Mouse (Mus musculus) heart, embryonic 10.5 days (tissue): ENCODE measurements around the gene Htra3. TPM values are rescaled to one million over a fixed set of nuclear protein-coding genes. Genes with fewer than 3 reads are reported as not detected.
A peak's percentile ranks its signal among the peaks of the same experiment; 100 is the strongest.

ENCODE experiments used
- DNase-seq: peaks from one replicate; pipeline ENCODE4 v3.0.0-alpha.2; 2017; ENCODE audit warnings: low spot score
- H3K27ac ChIP-seq: fragments of 300-500 bp; sonication (generic); 2 replicates; pipeline ENCODE4 v1.5.1; 2016; ENCODE audit warnings: mild to moderate bottlenecking
- H3K27me3 ChIP-seq: fragments of 300-500 bp; sonication (generic); 2 replicates; pipeline ENCODE4 v1.6.1; 2016; ENCODE audit warnings: mild to moderate bottlenecking; ENCODE audit not compliant: poor library complexity, insufficient read depth, severe bottlenecking
- H3K36me3 ChIP-seq: fragments of 300-500 bp; sonication (generic); 2 replicates; pipeline ENCODE4 v1.6.1; 2016; ENCODE audit warnings: mild to moderate bottlenecking, moderate library complexity
- H3K4me1 ChIP-seq: fragments of 300-500 bp; sonication (generic); 2 replicates; pipeline ENCODE4 v1.6.1; 2016; ENCODE audit warnings: mild to moderate bottlenecking
- H3K4me3 ChIP-seq: fragments of 300-500 bp; sonication (generic); 2 replicates; pipeline ENCODE4 v1.5.1; 2016; ENCODE audit warnings: mild to moderate bottlenecking, moderate library complexity
- H3K9me3 ChIP-seq: fragments of 300-500 bp; sonication (generic); 2 replicates; pipeline ENCODE4 v1.6.1; 2016; ENCODE audit warnings: mild to moderate bottlenecking, moderate library complexity
- WGBS: fragments of 180-500 bp; shearing (Covaris S2); methylation state at CpG from one replicate; pipeline ENCODE4 v1.1.7; 2016; 5-methylcytosine and 5-hydroxymethylcytosine counted together
- polyA plus RNA-seq: library from polyadenylated mRNA; unstranded; fragments of >200 nt; fragmentation: Nextera tagmentation; extraction: Ambion mirVana; gene quantifications from 2 replicates; pipeline ENCODE4 v1.2.1, GENCODE M21; 2016

Htra3 gene
- polyA plus RNA-seq, 1 experiment from 2014 or later: 7.2 TPM

DNA sequence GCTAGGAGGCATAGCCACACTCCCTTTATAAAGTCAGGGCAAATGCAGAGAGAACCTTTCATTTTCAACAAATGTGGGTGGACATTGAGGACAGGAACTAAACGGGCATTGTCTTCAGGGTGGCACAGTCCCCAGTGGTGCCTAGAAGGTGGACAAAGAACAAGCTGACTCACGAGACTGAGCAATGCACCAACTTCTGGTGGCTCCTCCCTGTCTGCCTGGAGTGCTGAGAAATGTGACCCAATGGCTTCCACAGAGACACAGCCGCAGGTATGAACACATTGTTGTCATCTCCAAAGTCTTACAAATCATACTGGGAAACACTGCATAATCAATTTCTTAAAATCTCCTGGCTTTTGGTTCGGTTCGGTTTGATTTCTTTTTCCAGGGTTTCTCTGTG is 37.9 kb upstream of the Htra3 start:
- H3K27ac ChIP-seq: no peak overlapping the region
- H3K27me3 ChIP-seq: peaks cover 30% of the 10 kb centered on the region; the same call in 1 of the 2 replicates
- WGBS: 83% methylated on average over 5 of the region's 5 CpGs
- no peak overlapping the region for H3K4me3 ChIP-seq
- H3K36me3 ChIP-seq: peaks cover 20% of the 10 kb centered on the region; the same call in 1 of the 2 replicates
- H3K9me3 ChIP-seq: no peaks in the 10 kb centered on the region
- peaks cover 28% of the 10 kb centered on the region for H3K4me1 ChIP-seq
- no peak for DNase-seq

DNA sequence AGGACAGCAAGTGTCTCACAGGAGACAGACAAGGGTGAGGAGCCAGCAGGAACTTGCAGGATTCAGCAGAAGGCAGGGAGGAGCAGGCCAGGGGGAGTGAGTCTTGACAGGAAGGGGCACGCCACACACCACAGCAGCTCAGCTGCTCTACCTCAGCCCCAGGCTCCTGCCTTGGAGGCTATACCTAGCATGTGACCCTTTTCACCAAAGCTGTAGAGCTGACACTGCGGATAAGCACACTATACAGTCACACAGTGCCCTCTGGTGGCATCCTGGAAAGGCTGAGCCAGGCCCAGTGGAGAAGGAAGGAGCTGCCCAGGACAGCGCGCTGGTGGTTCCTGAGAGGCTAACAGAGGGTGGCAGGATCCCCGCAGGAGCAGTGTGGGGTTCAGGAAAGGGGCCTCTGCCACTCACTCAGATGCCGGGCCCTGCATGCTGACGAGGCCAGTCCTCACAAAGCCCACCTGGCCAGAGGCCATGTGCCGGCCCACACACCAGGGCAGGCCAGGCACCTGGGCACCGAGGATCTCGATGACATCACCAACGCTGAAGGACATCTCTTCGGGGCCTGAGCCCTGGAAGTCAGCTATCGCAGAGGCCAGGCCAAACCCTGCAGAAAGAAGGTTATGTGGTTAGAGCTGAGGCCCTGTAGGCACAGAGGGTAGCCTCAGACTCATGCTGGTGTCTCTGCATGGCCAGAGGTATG is 34.2 kb upstream of the Htra3 start:
- Histone ChIP-seq H3K9me3 (no peaks in the 10 kb centered on the region), H3K27me3 (peaks cover 33% of the 10 kb centered on the region; the same call in 1 of the 2 replicates), H3K4me3 (no peak overlapping the region), H3K27ac (no peak overlapping the region), H3K36me3 (peaks cover 14% of the 10 kb centered on the region; the same call in 1 of the 2 replicates), H3K4me1 (peaks cover 11% of the 10 kb centered on the region)
- peak; percentile 90 for DNase-seq
- 51% methylated on average over 13 of the region's 13 CpGs for WGBS

DNA sequence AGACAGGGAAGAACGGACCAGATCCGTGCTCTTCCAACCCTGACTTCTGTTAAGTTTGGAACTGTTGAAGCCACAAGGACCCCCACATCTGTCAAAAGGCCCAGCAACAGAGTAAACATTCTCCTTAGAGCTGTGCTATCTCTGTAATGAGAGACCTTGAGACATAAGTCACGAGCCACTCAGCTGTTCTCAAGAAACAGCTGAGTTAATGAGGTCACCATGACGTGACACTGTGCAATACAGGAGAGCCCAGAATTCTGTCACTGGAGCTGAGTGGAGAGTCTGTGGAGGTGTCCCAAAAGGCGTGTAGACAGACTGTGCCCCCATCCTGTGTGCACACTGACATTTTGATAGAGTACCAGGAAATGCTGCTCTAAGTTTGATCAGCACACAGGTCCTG is 32.9 kb upstream of the Htra3 start:
- no peak overlapping the region for H3K27ac ChIP-seq
- H3K27me3 ChIP-seq: peaks cover 33% of the 10 kb centered on the region; the same call in 1 of the 2 replicates
- no peak for DNase-seq
- no peak overlapping the region for H3K4me3 ChIP-seq
- 53% methylated on average over 5 of the region's 5 CpGs for WGBS
- peaks cover 10% of the 10 kb centered on the region for H3K4me1 ChIP-seq
- H3K9me3 ChIP-seq: no peaks in the 10 kb centered on the region
- peaks cover 14% of the 10 kb centered on the region; the same call in 1 of the 2 replicates for H3K36me3 ChIP-seq

DNA sequence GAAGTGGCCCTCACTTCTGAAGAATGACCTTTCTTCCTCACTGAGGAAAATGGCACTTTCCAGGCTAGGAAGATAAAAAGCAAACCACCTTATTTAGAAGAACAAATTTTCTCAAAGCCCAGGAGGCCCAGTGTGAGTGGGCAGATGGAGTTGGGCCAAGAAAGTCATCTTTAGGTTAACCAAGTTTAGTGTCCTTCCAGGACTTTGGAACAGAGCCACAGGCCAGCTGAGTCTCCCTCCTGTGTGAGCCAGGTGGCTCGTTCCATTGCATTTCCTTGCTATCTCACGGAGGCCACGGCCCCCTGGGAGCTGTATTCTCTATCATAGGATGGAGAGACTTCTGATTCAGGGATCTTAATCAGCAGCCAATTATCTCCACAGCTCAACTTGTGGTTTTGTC is 31.3 kb upstream of the Htra3 start:
- no peaks in the 10 kb centered on the region for H3K9me3 ChIP-seq
- no peak overlapping the region for H3K27ac ChIP-seq
- peaks cover 16% of the 10 kb centered on the region; the same call in 1 of the 2 replicates for H3K36me3 ChIP-seq
- DNase-seq: no peak
- H3K4me1 ChIP-seq: peaks cover 10% of the 10 kb centered on the region
- H3K27me3 ChIP-seq: peaks cover 35% of the 10 kb centered on the region; the same call in 1 of the 2 replicates
- no peak overlapping the region for H3K4me3 ChIP-seq
- WGBS: 77% methylated on average over 3 of the region's 3 CpGs

DNA sequence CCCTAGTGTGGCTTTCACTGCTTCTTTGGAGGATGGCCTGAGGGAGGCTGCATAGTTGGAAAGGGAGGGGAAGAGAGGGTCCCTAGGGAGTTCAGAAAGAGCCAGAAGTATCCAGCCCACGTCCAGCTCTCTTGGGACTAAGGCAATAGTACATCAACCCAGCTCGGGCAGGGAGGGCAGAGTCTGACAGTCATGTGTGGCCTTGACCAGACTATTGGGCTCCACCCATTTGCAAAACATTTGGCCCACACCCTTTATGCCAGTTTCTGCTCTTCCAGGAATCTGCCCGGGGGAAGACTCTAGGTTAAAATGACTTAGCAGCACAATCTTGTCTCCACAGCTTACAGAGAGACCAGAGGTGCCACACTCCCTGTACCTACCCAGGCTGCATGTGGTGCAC is 30.9 kb upstream of the Htra3 start:
- H3K9me3 ChIP-seq: no peaks in the 10 kb centered on the region
- peaks cover 31% of the 10 kb centered on the region; the same call in 1 of the 2 replicates for H3K27me3 ChIP-seq
- DNase-seq: no peak
- 73% methylated on average over 3 of the region's 3 CpGs for WGBS
- peaks cover 16% of the 10 kb centered on the region; the same call in 1 of the 2 replicates for H3K36me3 ChIP-seq
- H3K27ac ChIP-seq: no peak overlapping the region
- H3K4me3 ChIP-seq: no peak overlapping the region
- H3K4me1 ChIP-seq: peaks cover 10% of the 10 kb centered on the region

DNA sequence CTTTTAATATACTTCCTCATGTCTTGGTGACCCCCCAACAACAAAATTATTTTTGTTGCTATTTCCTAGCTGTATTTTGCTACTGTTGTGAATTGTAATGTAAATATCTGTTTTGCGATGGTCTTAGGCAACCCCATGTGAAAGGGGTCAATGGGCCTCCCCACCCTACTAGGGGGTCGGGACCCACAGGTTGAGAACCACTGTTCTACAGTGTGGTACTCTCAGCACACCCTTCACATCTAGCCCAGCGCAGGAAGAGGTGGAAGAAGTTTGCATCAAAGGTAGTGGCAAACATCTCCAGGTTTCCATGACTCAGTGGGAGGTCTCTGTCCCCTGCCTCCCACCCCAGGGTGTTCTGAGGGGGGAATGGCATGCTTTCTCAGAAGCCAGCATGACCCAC is 25.8 kb upstream of the Htra3 start:
- no peak overlapping the region for H3K27ac ChIP-seq
- 79% methylated on average over 3 of the region's 3 CpGs for WGBS
- no peak overlapping the region for H3K4me3 ChIP-seq
- no peak for DNase-seq
- H3K36me3 ChIP-seq: peaks cover 17% of the 10 kb centered on the region; the same call in 1 of the 2 replicates
- H3K4me1 ChIP-seq: peaks cover 7% of the 10 kb centered on the region
- peaks cover 16% of the 10 kb centered on the region; the same call in 1 of the 2 replicates for H3K27me3 ChIP-seq
- H3K9me3 ChIP-seq: no peaks in the 10 kb centered on the region

DNA sequence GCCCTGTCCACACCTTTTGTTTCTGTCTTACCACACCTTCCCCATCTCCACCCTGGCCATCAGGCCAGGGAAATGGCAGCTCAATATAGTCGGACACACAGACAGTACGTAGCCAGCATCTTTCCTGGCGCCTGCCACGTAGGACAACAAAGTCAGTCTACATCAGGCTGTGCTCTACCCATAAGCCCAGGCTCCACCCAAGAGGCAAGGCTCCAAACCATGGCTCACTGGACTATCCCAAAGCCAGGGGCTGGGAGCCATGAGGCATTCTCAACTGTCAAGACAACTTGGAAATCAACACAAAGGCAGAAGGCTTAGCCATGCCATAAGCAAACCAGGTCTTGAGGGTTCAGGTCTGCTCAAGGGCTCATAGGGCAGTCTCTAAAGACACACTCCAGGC is 24.2 kb upstream of the Htra3 start:
- Histone ChIP-seq H3K4me1 (no peaks in the 10 kb centered on the region), H3K4me3 (no peak overlapping the region), H3K27me3 (peaks cover 32% of the 10 kb centered on the region; the same call in 1 of the 2 replicates), H3K9me3 (no peaks in the 10 kb centered on the region), H3K36me3 (peaks cover 18% of the 10 kb centered on the region; the same call in 1 of the 2 replicates), H3K27ac (no peak overlapping the region)
- DNase-seq: no peak
- WGBS: 87% methylated on average over 4 of the region's 4 CpGs

DNA sequence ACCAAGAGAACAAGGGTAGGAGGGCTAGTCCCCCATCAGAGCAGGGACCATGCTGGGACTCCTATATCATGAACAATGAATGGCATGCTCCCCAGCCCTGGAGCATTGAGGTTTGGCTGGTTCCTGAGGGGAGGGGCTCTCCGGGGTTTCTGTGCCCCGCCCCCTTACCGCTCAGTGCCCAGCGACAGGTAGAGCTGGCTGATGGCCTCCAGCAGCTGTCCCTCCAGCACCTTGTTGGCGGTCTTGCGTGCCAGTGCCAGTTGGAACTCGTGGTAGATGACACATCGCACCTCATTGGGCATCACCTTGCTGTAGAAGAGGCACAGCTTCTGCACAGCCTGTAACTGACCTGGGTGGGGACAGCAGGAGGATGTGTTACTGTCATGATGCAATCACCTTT is 23.6 kb upstream of the Htra3 start:
- H3K27me3 ChIP-seq: peaks cover 38% of the 10 kb centered on the region; the same call in 1 of the 2 replicates
- no peaks in the 10 kb centered on the region for H3K4me1 ChIP-seq
- no peak overlapping the region for H3K4me3 ChIP-seq
- no peak for DNase-seq
- no peak overlapping the region for H3K27ac ChIP-seq
- H3K36me3 ChIP-seq: peaks cover 20% of the 10 kb centered on the region; the same call in 1 of the 2 replicates
- WGBS: 74% methylated on average over 8 of the region's 8 CpGs
- H3K9me3 ChIP-seq: no peaks in the 10 kb centered on the region

DNA sequence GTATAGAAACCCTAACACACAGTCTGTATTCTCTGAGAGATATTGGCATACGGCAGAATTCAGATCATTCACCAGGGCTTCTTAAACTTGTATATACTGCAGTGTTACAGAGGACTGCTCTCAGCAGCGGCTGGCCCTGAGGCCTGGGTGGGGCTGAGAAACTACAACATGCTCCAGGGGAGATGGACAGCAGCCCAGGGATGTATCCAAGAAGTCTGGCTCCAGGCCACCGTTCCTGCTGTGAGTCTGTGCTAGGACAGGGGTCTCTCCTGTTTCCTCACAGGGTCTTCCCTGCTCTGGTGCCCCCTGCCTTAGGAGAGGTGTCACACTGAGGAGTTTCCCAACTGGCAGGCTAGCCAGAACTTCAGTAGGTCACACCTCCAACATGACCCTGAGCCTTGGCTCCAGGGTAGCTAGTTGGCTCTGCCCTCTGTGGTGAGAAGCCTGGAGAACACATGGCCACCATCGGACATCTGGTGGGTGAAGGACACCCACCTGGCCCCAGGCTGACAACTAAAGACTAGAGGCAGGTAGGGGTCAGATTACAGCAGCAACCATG is 23.1 kb upstream of the Htra3 start:
- Histone ChIP-seq H3K27ac (no peak overlapping the region), H3K27me3 (peaks cover 39% of the 10 kb centered on the region; the same call in 1 of the 2 replicates), H3K4me1 (no peaks in the 10 kb centered on the region), H3K9me3 (no peaks in the 10 kb centered on the region), H3K4me3 (no peak overlapping the region), H3K36me3 (peaks cover 20% of the 10 kb centered on the region; the same call in 1 of the 2 replicates)
- 84% methylated on average over 4 of the region's 4 CpGs for WGBS
- DNase-seq: no peak

DNA sequence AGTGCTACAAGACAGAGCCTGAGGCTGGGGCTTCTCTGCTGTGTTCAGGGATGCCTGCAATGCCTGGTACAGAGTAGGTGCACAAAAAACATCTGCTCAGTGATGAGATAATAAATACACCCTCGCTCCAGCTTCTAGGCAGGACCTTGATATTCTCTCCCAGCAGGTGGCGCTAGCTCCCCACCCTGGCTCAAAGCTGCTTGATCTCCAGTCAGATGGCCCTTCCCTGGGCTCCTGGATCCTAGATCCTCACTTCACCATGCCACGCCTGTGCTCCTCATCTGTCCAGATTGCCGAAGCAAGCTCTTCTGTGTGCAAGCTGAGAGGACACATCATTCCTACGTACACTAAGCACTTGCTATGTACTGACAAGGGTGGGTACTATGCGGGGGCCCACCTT is 21.5 kb upstream of the Htra3 start:
- Histone ChIP-seq H3K36me3 (peaks cover 16% of the 10 kb centered on the region; the same call in 1 of the 2 replicates), H3K27ac (no peak overlapping the region), H3K4me1 (no peaks in the 10 kb centered on the region), H3K27me3 (peaks cover 45% of the 10 kb centered on the region; the same call in 1 of the 2 replicates), H3K4me3 (no peak overlapping the region), H3K9me3 (no peaks in the 10 kb centered on the region)
- no peak for DNase-seq
- 44% methylated on average over 6 of the region's 6 CpGs for WGBS

DNA sequence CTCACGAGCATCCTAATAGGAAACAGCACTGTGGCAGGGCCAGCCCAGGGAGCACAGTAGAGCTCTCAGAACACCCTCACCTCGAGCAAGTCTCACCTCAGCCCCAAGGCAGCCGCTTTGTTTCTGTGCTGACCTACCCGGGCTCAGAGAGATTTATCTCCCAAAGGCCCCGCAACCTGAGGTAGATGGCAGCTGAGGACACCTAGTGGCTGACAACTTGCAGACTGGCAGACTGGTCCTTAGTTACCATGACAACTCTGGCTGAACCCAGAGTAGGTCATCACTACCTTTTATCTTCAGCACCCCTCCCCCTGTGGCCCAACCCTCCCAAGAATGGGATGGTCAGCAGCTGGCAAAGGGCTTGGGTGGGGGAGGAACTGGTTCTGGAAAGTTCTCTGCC is 16.2 kb upstream of the Htra3 start:
- no peaks in the 10 kb centered on the region for H3K9me3 ChIP-seq
- no peak overlapping the region for H3K4me3 ChIP-seq
- peaks cover 9% of the 10 kb centered on the region; the same call in 1 of the 2 replicates for H3K36me3 ChIP-seq
- peaks cover 38% of the 10 kb centered on the region for H3K4me1 ChIP-seq
- WGBS: 29% methylated on average over 5 of the region's 5 CpGs
- no peak overlapping the region for H3K27ac ChIP-seq
- no peak for DNase-seq
- H3K27me3 ChIP-seq: peaks cover 48% of the 10 kb centered on the region; the same call in 1 of the 2 replicates

DNA sequence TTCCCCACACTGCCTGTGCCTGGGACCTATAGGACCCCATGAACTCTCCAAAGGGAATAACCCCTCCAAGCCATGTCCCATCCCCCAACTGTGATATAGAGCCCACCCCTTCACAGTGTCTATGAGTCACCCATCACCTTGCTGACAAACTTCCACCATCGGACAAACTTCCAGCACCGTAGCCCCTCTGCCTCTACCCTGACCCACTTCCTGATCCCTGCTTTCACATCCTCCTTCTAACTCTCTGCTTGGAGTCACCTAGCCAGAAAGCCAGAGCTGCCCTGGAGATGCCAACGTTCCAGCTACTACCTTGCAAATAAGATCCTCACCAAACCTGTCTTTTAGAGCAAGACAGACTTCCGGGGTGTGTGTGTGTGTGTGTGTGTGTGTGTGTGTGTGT is 14.1 kb upstream of the Htra3 start:
- WGBS: 64% methylated on average over 4 of the region's 4 CpGs
- H3K9me3 ChIP-seq: no peaks in the 10 kb centered on the region
- no peak for DNase-seq

DNA sequence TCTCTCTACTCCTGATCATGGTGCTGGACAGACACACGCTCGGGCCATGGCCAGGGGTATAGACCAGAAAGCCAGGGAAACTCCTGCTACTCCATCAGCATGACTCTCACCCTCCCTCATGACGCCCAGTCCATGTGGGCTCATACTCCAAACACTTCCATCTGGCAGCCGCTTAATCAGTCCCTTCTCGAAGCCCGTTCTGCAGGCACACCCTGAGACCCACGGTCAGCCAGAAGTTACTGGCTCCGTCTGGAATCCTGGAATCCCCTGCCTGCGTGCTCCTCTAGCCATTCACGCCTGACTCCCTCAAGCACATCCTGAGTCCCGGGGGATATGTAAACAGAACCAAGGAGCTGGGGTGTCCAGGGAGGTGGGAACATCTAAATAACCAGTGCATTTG is 11.7 kb upstream of the Htra3 start:
- H3K4me1 ChIP-seq: peaks cover 79% of the 10 kb centered on the region
- no peak for DNase-seq

More for the DNA sequence above, 14.1 kb upstream of the Htra3 start:
- H3K27ac ChIP-seq: 0 out of 2 replicates have a peak overlapping the region, but pooled peaks have one; percentile 36
- H3K4me3 ChIP-seq: no peak overlapping the region
- H3K4me1 ChIP-seq: peaks cover 60% of the 10 kb centered on the region
- H3K27me3 ChIP-seq: peaks cover 38% of the 10 kb centered on the region; the same call in 1 of the 2 replicates
- H3K36me3 ChIP-seq: 0 out of 2 replicates have a peak, but pooled peaks cover 4% of the 10 kb centered on the region

More for the DNA sequence above, 11.7 kb upstream of the Htra3 start:
- no peaks in the 10 kb centered on the region for H3K9me3 ChIP-seq
- H3K36me3 ChIP-seq: no peaks in the 10 kb centered on the region
- H3K27me3 ChIP-seq: peaks cover 21% of the 10 kb centered on the region; the same call in 1 of the 2 replicates
- 37% methylated on average over 11 of the region's 11 CpGs for WGBS
- peak overlapping the region; percentile 50 for H3K27ac ChIP-seq
- no peak overlapping the region for H3K4me3 ChIP-seq
